ENCODE assay signal across 8 mouse cellular contexts in genomic region chr11:99041051-99041729, GRCm38 (mm10). TPM values are rescaled to one million over a fixed set of nuclear protein-coding genes. Genes with fewer than 3 reads are reported as not detected.
DNase-seq lines count a peak whose midpoint lies in the region; ATAC-seq and TF ChIP-seq lines count a peak whose summit lies in the region.

Igfbp4 (plus strand) TSS chr11:99041244.

- no peaks in the 10 kb centered on the region; the same call in 1 of the 2 replicates for H3K4me1 ChIP-seq in cortical plate, adult 2 months (ENCODE audit: control insufficient read depth, insufficient read depth, low read length)
- peaks cover 18% of the 10 kb centered on the region for H3K4me1 ChIP-seq in hindbrain, embryonic 16.5 days (ENCODE audit: control insufficient read depth, insufficient read depth, low read depth, low read length)

- no peaks in the 10 kb centered on the region for H3K9me3 ChIP-seq in hindbrain, embryonic 16.5 days (ENCODE audit: control insufficient read depth, low read length)

- peak; percentile 2; the same call in 1 of the 2 replicates for ATAC-seq in frontal cortex, adult (ENCODE audit: low TSS enrichment)
- peak; percentile 65 for ATAC-seq in hindbrain, embryonic 16.5 days
- ATAC-seq in megakaryocyte progenitor cell, adult 5-6 weeks (replicated peaks; ENCODE audit: poor library complexity), result peak; percentile 11

- H3K27me3 ChIP-seq in hindbrain, embryonic 16.5 days (replicated peaks; ENCODE audit: control insufficient read depth, insufficient read depth, low read length), result no peaks in the 10 kb centered on the region

- no peak for DNase-seq in frontal cortex, postnatal 14 days (ENCODE audit: low spot score in 2 of 2)
- peak; percentile 84 for DNase-seq in gastrocnemius, postnatal 14 days
- peak in 1 of 2 experiments; percentile 53 for DNase-seq in left cerebral cortex, postnatal 36 days (ENCODE audit: low spot score in 2 of 2)
- peak; percentile 80 for DNase-seq in right cerebral cortex, postnatal 4 days

- peak within 1 kb of the TSS; percentile 78; the same call in 1 of the 2 replicates for H3K27ac ChIP-seq in cortical plate, adult 2 months (ENCODE audit: insufficient read depth, low read length)
- H3K27ac ChIP-seq in hindbrain, embryonic 16.5 days (ENCODE audit: low read depth, low read length), result peak within 1 kb of the TSS; percentile 74

- TF ChIP-seq POLR2A in cortical plate, adult 2 months (IDR thresholded peaks at IDR 0.05; ENCODE audit: extremely low read depth, insufficient read depth, low read length), result no peak

- under 1% methylated on average over 55 of the region's 63 CpGs for WGBS in hindbrain, embryonic 16.5 days

- H3K4me3 ChIP-seq in cortical plate, adult 2 months (ENCODE audit: insufficient read depth, low read length), result peak within 1 kb of the TSS; percentile 43
- H3K4me3 ChIP-seq in hindbrain, embryonic 16.5 days (ENCODE audit: low read length), result peak within 1 kb of the TSS; percentile 66

- H3K4me2 ChIP-seq in hindbrain, embryonic 16.5 days (ENCODE audit: low read length), result peak within 1 kb of the TSS; percentile 100

- intact Hi-C loops in gastrocnemius, postnatal 14 days (cut with DNase I; ENCODE audit: low total_unique reads), result loop anchor here (2.0 to 5.0 kb wide), 2 partner anchors 81 to 108 kb away; no protein-coding TSS in a partner anchor
- intact Hi-C loops in left cerebral cortex, postnatal 36 days (cut with DNase I), result loop anchor here (2.0 kb wide), 1 partner anchor 82 kb away; no protein-coding TSS in a partner anchor

- no peaks in the 10 kb centered on the region for H3K36me3 ChIP-seq in hindbrain, embryonic 16.5 days (ENCODE audit: control insufficient read depth, insufficient read depth, low read length)

- peak within 1 kb of the TSS; percentile 86 for H3K9ac ChIP-seq in hindbrain, embryonic 16.5 days (ENCODE audit: low read depth, low read length)

- no peak for TF ChIP-seq CTCF in cortical plate, adult 2 months (IDR thresholded peaks at IDR 0.05; ENCODE audit: extremely low read depth, insufficient read depth, low read length)

RNA-seq across cellular contexts. Expression of gene Igfbp4, which starts in this region (rescaled TPM):
- polyA plus RNA-seq in cortical plate, adult 2 months (2012; rRNA removed), result 106 and 120 TPM in 2 replicates
- total RNA-seq in gastrocnemius, postnatal 14 days (2021), result 100 to 1,000 TPM in 1 of 2 experiments, 10 to 100 TPM in 1; 76.9 to 104 TPM
- 120 and 161 TPM in 2 replicates for polyA plus RNA-seq in hindbrain, embryonic 16.5 days (2015; fragmentation: Nextera tagmentation; extraction: Ambion mirVana)
- 10 to 100 TPM; 72.0 to 90.9 TPM for total RNA-seq in left cerebral cortex, postnatal 36 days (2021)
- 188 and 211 TPM in 2 replicates for total RNA-seq in megakaryocyte progenitor cell, adult 5-6 weeks (2015)
- 327 and 329 TPM in 2 replicates for total RNA-seq in megakaryocyte progenitor cell, adult 5-6 weeks (2017)

Comparison
In these comparisons a context has a peak if more than half of its experiments do, and no peak if none do; other contexts are left out.
1. ATAC-seq: peak in every context shown above with its lines; median percentile 65 in hindbrain, embryonic 16.5 days; 11 in megakaryocyte progenitor cell, adult 5-6 weeks; 2 in frontal cortex, adult.
2. DNase-seq: peak in gastrocnemius, postnatal 14 days (single experiment) and right cerebral cortex, postnatal 4 days (single experiment); none in frontal cortex, postnatal 14 days (0 of 2).